Mouse (Mus musculus) olfactory bulb, adult 2 months (tissue): ENCODE data around the gene Tcf15.

Experiments used
- CTCF ChIP-seq: fragments of 200-500 bp; IDR thresholded peaks from 2 replicates; pipeline ENCODE4 v1.5.1; 2012; ENCODE audit warnings: low read depth, mild to moderate bottlenecking, low read length, moderate library complexity; ENCODE audit not compliant: insufficient read depth
- POLR2A ChIP-seq: fragments of 200-500 bp; IDR thresholded peaks from 2 replicates; pipeline ENCODE4 v1.6.1; 2012; ENCODE audit warnings: mild to moderate bottlenecking, low read depth, low read length, moderate library complexity; ENCODE audit not compliant: insufficient read depth

DNA sequence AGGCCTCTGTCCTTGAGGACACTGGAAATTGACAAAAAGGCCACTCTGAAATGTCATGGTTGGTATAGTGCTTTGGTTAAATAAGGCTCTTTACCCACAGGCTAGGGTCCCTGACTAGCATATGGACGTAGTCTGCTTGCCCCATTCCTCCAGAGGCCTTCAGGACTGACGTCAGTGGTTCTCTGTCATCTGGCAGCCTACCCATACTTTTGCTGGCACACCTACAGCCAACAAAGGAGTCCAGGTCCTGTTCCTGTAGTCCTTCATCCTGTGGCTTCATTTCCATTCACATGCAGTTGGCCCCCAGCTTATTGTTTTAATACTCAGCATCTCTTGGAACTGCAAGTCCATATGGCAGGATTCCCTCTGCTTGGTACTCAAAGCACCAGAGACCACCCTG, 46.4 kb upstream of the Tcf15 start:
- TF ChIP-seq POLR2A: no peak
- TF ChIP-seq CTCF: no peak
